Mouse (Mus musculus): ENCODE data around the gene Mtmr6. TPM values are rescaled to one million over a fixed set of nuclear protein-coding genes. Genes with fewer than 3 reads are reported as not detected.
A peak's percentile ranks its signal among the peaks of the same experiment; 100 is the strongest.

The Mtmr6 gene
- total and polyA plus RNA-seq, 3 experiments, result 21.3 to 29.1 TPM; not detected in 1

DNA sequence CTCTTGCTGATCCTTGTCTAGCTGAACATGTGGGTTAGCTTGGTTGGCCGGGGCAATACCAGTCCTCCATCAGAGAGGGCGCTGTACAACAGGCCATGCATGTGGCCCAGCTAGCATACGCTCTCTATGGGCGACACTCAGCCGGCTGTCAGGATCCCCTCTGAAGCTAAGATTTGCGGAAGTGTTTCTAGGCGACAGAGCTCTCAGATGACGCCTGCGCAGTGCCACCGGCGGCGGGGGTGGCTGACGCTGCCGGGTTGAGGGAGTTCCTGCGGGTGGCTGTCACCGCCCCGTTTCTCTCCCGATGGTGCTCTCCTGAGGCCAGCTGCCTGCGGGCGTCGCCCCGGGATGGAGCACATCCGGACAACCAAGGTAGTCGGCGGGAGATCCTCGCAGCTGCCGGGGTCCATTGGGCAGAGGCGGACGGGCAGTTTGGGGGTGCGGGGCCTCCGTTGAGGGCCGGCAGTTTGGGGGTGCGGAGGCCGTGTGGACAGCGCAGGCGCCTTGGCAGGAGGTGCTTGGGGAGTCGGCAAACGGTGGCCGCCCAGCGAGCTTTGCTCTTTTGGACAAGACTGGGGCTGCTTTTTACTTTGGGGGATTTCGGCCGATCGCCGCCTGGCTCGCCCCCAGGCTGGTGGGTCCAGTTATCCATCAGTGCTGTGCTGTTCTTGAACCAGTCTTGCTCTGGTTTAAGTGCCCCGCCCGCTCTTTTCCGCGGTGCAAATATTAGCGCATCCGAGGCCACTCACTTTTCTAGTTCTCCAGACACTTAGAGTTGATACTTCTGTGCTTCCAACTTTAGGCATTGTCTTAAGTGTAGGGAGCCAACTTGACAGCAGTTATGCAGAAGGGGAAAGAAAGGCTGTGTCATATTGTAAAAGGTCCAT is at the start of gene Mtmr6 (continued):
- TF ChIP-seq HCFC1 (IDR thresholded peaks at IDR 0.05; ENCODE audit: low read depth, low read length) (peak; percentile 91), ZC3H11A (IDR thresholded peaks at IDR 0.05; ENCODE audit: low read depth, low read length) (no peak), ETS1 (IDR thresholded peaks at IDR 0.05; ENCODE audit: low read depth, low read length) (peak; percentile 77), BHLHE40 (IDR thresholded peaks at IDR 0.05; ENCODE audit: borderline replicate concordance, low read depth, low read length) (no peak)

DNA sequence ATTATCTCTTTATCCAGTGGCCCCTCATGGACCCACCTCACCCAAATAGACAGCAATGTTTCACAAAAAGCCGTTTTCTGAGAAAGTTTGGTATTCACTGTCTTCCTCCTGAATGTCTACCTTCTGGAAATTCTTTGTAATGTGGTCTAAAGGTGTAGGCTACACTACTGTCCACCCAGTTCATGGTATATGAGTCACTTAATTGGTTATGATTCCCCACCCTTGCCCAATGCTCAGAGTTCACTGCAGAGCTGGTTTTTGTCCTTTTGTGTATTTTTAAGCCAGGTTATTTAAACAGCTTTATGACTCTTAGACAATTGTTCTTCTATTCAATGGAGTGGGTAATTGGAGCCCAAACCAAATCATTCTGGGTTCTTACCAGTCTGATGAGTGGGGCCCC is 48.9 kb upstream of the Mtmr6 start:
- Histone ChIP-seq H3K9ac (ENCODE audit: control insufficient read depth, low read depth, low read length, poor library complexity, severe bottlenecking) (no peak overlapping the region), H3K79me2 (ENCODE audit: control insufficient read depth, insufficient read depth, low read length, poor library complexity) (no peaks in the 10 kb centered on the region), H3K4me3 (ENCODE audit: control insufficient read depth in 1 of 2, insufficient read depth in 1 of 2, low read depth in 2 of 2, low read length in 2 of 2) (no peak overlapping the region), H3K4me1 (ENCODE audit: control insufficient read depth in 1 of 2, insufficient read depth in 2 of 2, low read length in 2 of 2) (no peaks in the 10 kb centered on the region), H3K9me3 (replicated peaks; ENCODE audit: insufficient read depth, low read length) (no peaks in the 10 kb centered on the region), H3K36me3 (ENCODE audit: control insufficient read depth in 1 of 2, insufficient read depth in 2 of 2, low read length in 2 of 2) (peaks cover 0 to 3% of the 10 kb centered on the region in 2 experiments; a peak in 1 of 4 replicates), H3K27ac (ENCODE audit: control insufficient read depth, low read depth, low read length) (no peak overlapping the region), H3K27me3 (ENCODE audit: control insufficient read depth in 1 of 2, insufficient read depth in 2 of 2, low read length in 2 of 2) (no peaks in the 10 kb centered on the region)
- no peak for DNase-seq (ENCODE audit: low read depth, low spot score)
- no peak for TF ChIP-seq MEF2A (IDR thresholded peaks at IDR 0.05; ENCODE audit: extremely low read depth, insufficient replicate concordance, low read depth, low read length, poor library complexity, severe bottlenecking)
- no peak for TF ChIP-seq HCFC1 (IDR thresholded peaks at IDR 0.05; ENCODE audit: low read depth, low read length)
- no peak for TF ChIP-seq TBP (IDR thresholded peaks at IDR 0.05; ENCODE audit: low read depth, low read length)
- no peak for TF ChIP-seq SMC3 (IDR thresholded peaks at IDR 0.05; ENCODE audit: low read depth, low read length)
- no peak for TF ChIP-seq CHD1 (IDR thresholded peaks at IDR 0.05; ENCODE audit: low read depth, low read length)

DNA sequence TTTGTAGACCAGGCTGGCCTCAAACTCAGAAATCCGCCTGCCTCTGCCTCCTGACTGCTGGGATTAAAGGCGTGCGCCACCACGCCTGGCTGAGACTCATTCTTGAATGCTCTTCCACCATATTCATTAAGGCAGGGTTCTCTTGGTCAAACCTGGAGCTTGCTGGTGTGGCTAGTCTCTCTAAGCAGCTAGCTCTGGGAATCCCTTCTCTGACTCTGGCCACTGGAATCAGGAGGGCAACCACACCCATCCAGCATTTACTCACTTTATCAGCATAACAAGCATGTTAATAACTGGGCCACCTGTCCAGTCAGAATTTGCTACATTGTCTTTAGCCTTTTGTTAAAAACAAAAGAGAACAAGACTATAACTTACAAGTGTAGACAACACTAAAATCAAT is 47.4 kb upstream of the Mtmr6 start:
- Histone ChIP-seq H3K27me3 (ENCODE audit: control insufficient read depth in 1 of 2, insufficient read depth in 2 of 2, low read length in 2 of 2) (no peaks in the 10 kb centered on the region), H3K9ac (ENCODE audit: control insufficient read depth, low read depth, low read length, poor library complexity, severe bottlenecking) (no peak overlapping the region), H3K4me1 (ENCODE audit: control insufficient read depth in 1 of 2, insufficient read depth in 2 of 2, low read length in 2 of 2) (no peaks in the 10 kb centered on the region), H3K36me3 (ENCODE audit: control insufficient read depth in 1 of 2, insufficient read depth in 2 of 2, low read length in 2 of 2) (peaks cover 0 to 5% of the 10 kb centered on the region in 2 experiments; a peak in 2 of 4 replicates), H3K27ac (ENCODE audit: control insufficient read depth, low read depth, low read length) (no peak overlapping the region), H3K4me3 (ENCODE audit: control insufficient read depth in 1 of 2, insufficient read depth in 1 of 2, low read depth in 2 of 2, low read length in 2 of 2) (no peak overlapping the region), H3K9me3 (replicated peaks; ENCODE audit: insufficient read depth, low read length) (no peaks in the 10 kb centered on the region), H3K79me2 (ENCODE audit: control insufficient read depth, insufficient read depth, low read length, poor library complexity) (no peaks in the 10 kb centered on the region)
- no peak for DNase-seq (ENCODE audit: low read depth, low spot score)
- TF ChIP-seq ZKSCAN1 (IDR thresholded peaks at IDR 0.05; ENCODE audit: low read depth, low read length) (no peak), ZNF384 (IDR thresholded peaks at IDR 0.05; ENCODE audit: low read depth, low read length) (no peak), MEF2A (IDR thresholded peaks at IDR 0.05; ENCODE audit: extremely low read depth, insufficient replicate concordance, low read depth, low read length, poor library complexity, severe bottlenecking) (no peak), GABPA (IDR thresholded peaks at IDR 0.05; ENCODE audit: low read depth, low read length) (no peak), ETS1 (IDR thresholded peaks at IDR 0.05; ENCODE audit: low read depth, low read length) (no peak), RCOR1 (IDR thresholded peaks at IDR 0.05; ENCODE audit: low read depth, low read length) (no peak), MAFK (IDR thresholded peaks at IDR 0.05; ENCODE audit: borderline replicate concordance, low read depth, low read length) (no peak), MYB (IDR thresholded peaks at IDR 0.05; ENCODE audit: low read depth, low read length) (no peak), POLR2AphosphoS5 (IDR thresholded peaks at IDR 0.05; ENCODE audit: borderline replicate concordance, low read depth, low read length) (no peak), POLR2AphosphoS2 (IDR thresholded peaks at IDR 0.05; ENCODE audit: low read length) (no peak), EP300 (IDR thresholded peaks at IDR 0.05; ENCODE audit: low read depth in 1 of 2, low read length in 2 of 2) (no peak), KAT2A (conservative IDR thresholded peaks at IDR 0.05; ENCODE audit: low read depth, low read length) (no peak), ZMIZ1 (IDR thresholded peaks at IDR 0.05; ENCODE audit: low read depth, low read length) (no peak), JUND (IDR thresholded peaks at IDR 0.05; ENCODE audit: low read depth, low read length) (no peak), ELF1 (IDR thresholded peaks at IDR 0.05; ENCODE audit: low read depth, low read length) (no peak), TCF12 (IDR thresholded peaks at IDR 0.05; ENCODE audit: low read depth, low read length) (no peak), POLR2A (IDR thresholded peaks at IDR 0.05; ENCODE audit: control insufficient read depth in 1 of 2, insufficient read depth in 1 of 2, low read depth in 1 of 2, low read length in 2 of 2, poor library complexity in 1 of 2) (no peak)
